In genomic region chr7:100818401-100819064, GRCm38 (mm10) we compare ENCODE assay signal across 10 mouse cellular contexts. TPM values are rescaled to one million over a fixed set of nuclear protein-coding genes. Genes with fewer than 3 reads are reported as not detected.
DNase-seq lines count a peak whose midpoint lies in the region; ATAC-seq and TF ChIP-seq lines count a peak whose summit lies in the region.
"Had no signal": no experiment of that assay in that cellular context is flagged by ENCODE, and none has a peak within 500 bp of the region (broad histone marks: within the 10 kb centered on the region; RNA-seq: fewer than 3 reads in every experiment).

No protein-coding gene starts in this region.

- no peak overlapping the region for H3K9ac ChIP-seq in forebrain, postnatal 0 days
- no peak overlapping the region for H3K9ac ChIP-seq in forebrain, embryonic 12.5 days
- H3K9ac ChIP-seq in liver, embryonic 12.5 days: no peak overlapping the region
- no peak overlapping the region for H3K9ac ChIP-seq in lung, postnatal 0 days (replicated peaks; ENCODE audit: low read depth)
- no peak overlapping the region for H3K9ac ChIP-seq in forebrain, embryonic 13.5 days
- H3K9ac ChIP-seq: hindbrain, embryonic 14.5 days; limb, embryonic 15.5 days had no signal

- no peak for TF ChIP-seq EP300 in lung, postnatal 0 days (IDR thresholded peaks at IDR 0.05)

- peak; percentile 47; the same call in 1 of the 2 replicates for ATAC-seq in forebrain, postnatal 0 days
- ATAC-seq in forebrain, embryonic 12.5 days (ENCODE audit: low FRiP score): no peak
- no peak for ATAC-seq in liver, embryonic 12.5 days
- no peak for ATAC-seq in lung, postnatal 0 days
- ATAC-seq in forebrain, embryonic 13.5 days: no peak

- H3K9me3 ChIP-seq in forebrain, postnatal 0 days (ENCODE audit: low read length): no peaks in the 10 kb centered on the region
- no peaks in the 10 kb centered on the region for H3K9me3 ChIP-seq in forebrain, embryonic 12.5 days
- no peaks in the 10 kb centered on the region for H3K9me3 ChIP-seq in liver, embryonic 12.5 days (replicated peaks)
- no peaks in the 10 kb centered on the region for H3K9me3 ChIP-seq in lung, postnatal 0 days (ENCODE audit: low read length)
- no peaks in the 10 kb centered on the region for H3K9me3 ChIP-seq in forebrain, embryonic 13.5 days (replicated peaks)
- H3K9me3 ChIP-seq: limb, embryonic 15.5 days had no signal

- WGBS in forebrain, postnatal 0 days: 84% methylated on average over 4 of the region's 4 CpGs
- WGBS in forebrain, embryonic 12.5 days: 94% methylated on average over 4 of the region's 4 CpGs
- WGBS in liver, embryonic 12.5 days (ENCODE audit: insufficient replicate concordance): 73% methylated on average over 4 of the region's 4 CpGs
- 89% methylated on average over 4 of the region's 4 CpGs for WGBS in lung, postnatal 0 days
- 92% methylated on average over 4 of the region's 4 CpGs for WGBS in forebrain, embryonic 13.5 days

- H3K27me3 ChIP-seq in forebrain, postnatal 0 days (ENCODE audit: insufficient read depth, low read length): no peaks in the 10 kb centered on the region
- no peaks in the 10 kb centered on the region for H3K27me3 ChIP-seq in forebrain, embryonic 12.5 days
- no peaks in the 10 kb centered on the region for H3K27me3 ChIP-seq in liver, embryonic 12.5 days (replicated peaks)
- no peaks in the 10 kb centered on the region for H3K27me3 ChIP-seq in lung, postnatal 0 days (replicated peaks; ENCODE audit: insufficient read depth, low read length)
- H3K27me3 ChIP-seq in forebrain, embryonic 13.5 days: no peaks in the 10 kb centered on the region
- H3K27me3 ChIP-seq: limb, embryonic 15.5 days had no signal

- peak; percentile 58 for DNase-seq in forebrain, postnatal 0 days
- DNase-seq in liver (peak; percentile 44), MN1 (ENCODE audit: low spot score) (peak; percentile 39)
- peak; percentile 9 for DNase-seq in lung, postnatal 0 days (ENCODE audit: low spot score)
- no peak for DNase-seq in left cerebral cortex, adult 11 months (ENCODE audit: low spot score)

- peak; percentile 76 for TF ChIP-seq CTCF in forebrain, postnatal 0 days (IDR thresholded peaks at IDR 0.05; ENCODE audit: low read depth)
- TF ChIP-seq CTCF in lung, postnatal 0 days (IDR thresholded peaks at IDR 0.05): peak; percentile 68

- no peak overlapping the region for H3K4me2 ChIP-seq in forebrain, postnatal 0 days (ENCODE audit: low read depth)
- H3K4me2 ChIP-seq in forebrain, embryonic 12.5 days: no peak overlapping the region
- no peak overlapping the region for H3K4me2 ChIP-seq in liver, embryonic 12.5 days
- no peak overlapping the region for H3K4me2 ChIP-seq in lung, postnatal 0 days (replicated peaks; ENCODE audit: low read depth, low read length)
- no peak overlapping the region for H3K4me2 ChIP-seq in forebrain, embryonic 13.5 days
- H3K4me2 ChIP-seq: hindbrain, embryonic 14.5 days; limb, embryonic 15.5 days had no signal

- H3K4me1 ChIP-seq in forebrain, postnatal 0 days (ENCODE audit: insufficient read depth): peaks cover 16% of the 10 kb centered on the region
- H3K4me1 ChIP-seq in forebrain, embryonic 12.5 days: peaks cover 8% of the 10 kb centered on the region
- H3K4me1 ChIP-seq in liver, embryonic 12.5 days: peaks cover 4% of the 10 kb centered on the region; the same call in 1 of the 2 replicates
- no peaks in the 10 kb centered on the region for H3K4me1 ChIP-seq in lung, postnatal 0 days (ENCODE audit: insufficient read depth, low read depth, low read length)
- H3K4me1 ChIP-seq in forebrain, embryonic 13.5 days: peaks cover 27% of the 10 kb centered on the region
- H3K4me1 ChIP-seq: limb, embryonic 15.5 days had no signal

- H3K27ac ChIP-seq in forebrain, postnatal 0 days (ENCODE audit: low read depth, low read length): no peak overlapping the region; the same call in 1 of the 2 replicates
- H3K27ac ChIP-seq in forebrain, embryonic 12.5 days: no peak overlapping the region
- no peak overlapping the region for H3K27ac ChIP-seq in liver, embryonic 12.5 days
- no peak overlapping the region for H3K27ac ChIP-seq in lung, postnatal 0 days (ENCODE audit: low read length)
- no peak overlapping the region for H3K27ac ChIP-seq in forebrain, embryonic 13.5 days
- H3K27ac ChIP-seq: hindbrain, embryonic 14.5 days; limb, embryonic 15.5 days had no signal

- no peaks in the 10 kb centered on the region for H3K36me3 ChIP-seq in forebrain, postnatal 0 days (ENCODE audit: insufficient read depth)
- H3K36me3 ChIP-seq in forebrain, embryonic 12.5 days (replicated peaks): no peaks in the 10 kb centered on the region; the same call in 1 of the 2 replicates
- H3K36me3 ChIP-seq in liver, embryonic 12.5 days: no peaks in the 10 kb centered on the region
- no peaks in the 10 kb centered on the region for H3K36me3 ChIP-seq in lung, postnatal 0 days (ENCODE audit: insufficient read depth, low read length)
- H3K36me3 ChIP-seq in forebrain, embryonic 13.5 days (ENCODE audit: poor library complexity, severe bottlenecking): no peaks in the 10 kb centered on the region
- H3K36me3 ChIP-seq: limb, embryonic 15.5 days had no signal

- H3K4me3 ChIP-seq in forebrain, postnatal 0 days (ENCODE audit: low read depth, low read length): no peak overlapping the region
- no peak overlapping the region for H3K4me3 ChIP-seq in forebrain, embryonic 12.5 days (replicated peaks)
- H3K4me3 ChIP-seq in liver, embryonic 12.5 days: no peak overlapping the region
- no peak overlapping the region for H3K4me3 ChIP-seq in lung, postnatal 0 days (ENCODE audit: low read depth, low read length)
- H3K4me3 ChIP-seq in forebrain, embryonic 13.5 days: no peak overlapping the region
- H3K4me3 ChIP-seq: limb, embryonic 15.5 days had no signal

RNA-seq across cellular contexts. Expression of gene Relt, which starts 44.7 kb away (rescaled TPM):
- total RNA-seq in forebrain, postnatal 0 days (2014; rRNA removed): 7.5 and 8.3 TPM in 2 replicates
- polyA plus RNA-seq in forebrain, postnatal 0 days (2015; fragmentation: Nextera tagmentation; extraction: Ambion mirVana): 4.4 and 5.1 TPM in 2 replicates
- 2.2 and 2.6 TPM in 2 replicates for polyA plus RNA-seq in forebrain, embryonic 12.5 days (2016; fragmentation: Nextera tagmentation; extraction: Ambion mirVana)
- polyA plus RNA-seq in liver, embryonic 12.5 days (2016; fragmentation: Nextera tagmentation; extraction: Ambion mirVana): 17.8 and 18.2 TPM in 2 replicates
- polyA plus RNA-seq in lung, postnatal 0 days (2015; fragmentation: Nextera tagmentation; extraction: Ambion mirVana): 2.8 and 3.8 TPM in 2 replicates
- 2.4 and 3.1 TPM in 2 replicates for polyA plus RNA-seq in forebrain, embryonic 13.5 days (2015; fragmentation: Nextera tagmentation; extraction: Ambion mirVana)
